Mouse (Mus musculus) kidney, adult 2 months (tissue): ENCODE data around the gene Sgta. TPM values are rescaled to one million over a fixed set of nuclear protein-coding genes. Genes with fewer than 3 reads are reported as not detected.

ENCODE experiments used
- DNase-seq: peaks from one replicate; pipeline ENCODE4 v3.0.0; 2021
- H3K27ac ChIP-seq: fragments of 200-500 bp; 2 replicates; pipeline ENCODE4 v1.5.1; 2012; ENCODE audit warnings: low read depth, low read length, control low read depth, inconsistent platforms; ENCODE audit not compliant: insufficient read depth
- H3K27me3 ChIP-seq: fragments of 200-500 bp; replicated peaks from 2 replicates; pipeline ENCODE4 v1.6.1; 2012; ENCODE audit warnings: mild to moderate bottlenecking, moderate library complexity, low read length, inconsistent platforms; ENCODE audit not compliant: control insufficient read depth, insufficient read depth
- H3K36me3 ChIP-seq: fragments of 200-500 bp; 2 replicates; pipeline ENCODE4 v1.6.1; 2012; ENCODE audit warnings: mild to moderate bottlenecking, moderate library complexity, low read length, inconsistent platforms; ENCODE audit not compliant: control insufficient read depth, insufficient read depth
- H3K4me1 ChIP-seq: fragments of 200-500 bp; 2 replicates; pipeline ENCODE4 v1.6.1; 2011; ENCODE audit warnings: low read length; ENCODE audit not compliant: control insufficient read depth, insufficient read depth
- H3K4me3 ChIP-seq: fragments of 200-500 bp; 2 replicates; pipeline ENCODE4 v1.5.1; 2011; ENCODE audit warnings: mild to moderate bottlenecking, low read depth, low read length, control low read depth; ENCODE audit not compliant: insufficient read depth
- CTCF ChIP-seq: fragments of 200-500 bp; conservative IDR thresholded peaks from 2 replicates; pipeline ENCODE4 v1.5.1; 2011; ENCODE audit warnings: low read depth, mild to moderate bottlenecking, control low read depth, low read length, moderate library complexity, mixed read lengths; ENCODE audit not compliant: insufficient read depth, insufficient read length
- POLR2A ChIP-seq: fragments of 200-500 bp; IDR thresholded peaks from one replicate; pipeline ENCODE4 v1.6.1; 2011; ENCODE audit warnings: low read depth, low read length, control low read depth
- WGBS: fragments of 180-500 bp; shearing (Covaris S2); methylation state at CpG from one replicate; pipeline ENCODE4 v1.1.7; 2018; 5-methylcytosine and 5-hydroxymethylcytosine counted together
- polyA plus RNA-seq: library from polyadenylated mRNA; depleted of rRNA; stranded (reverse); fragments of >200 nt; gene quantifications from 2 replicates; pipeline ENCODE4 v1.2.3, GENCODE M21; 2012; rRNA removed

Sgta gene
- polyA plus RNA-seq, result 183 and 212 TPM in 2 replicates

GRCm38 (mm10) chr10:81059603-81060543 lies at the start of gene Sgta:
Sgta (minus strand) TSS chr10:81060181.
- TF ChIP-seq CTCF (no peak), POLR2A (no peak)
- peak; percentile 100 for DNase-seq
- H3K36me3 ChIP-seq, result no peaks in the 10 kb centered on the region
- peak within 1 kb of the TSS; percentile 53; the same call in 1 of the 2 replicates for H3K27ac ChIP-seq
- peak within 1 kb of the TSS; percentile 72 for H3K4me3 ChIP-seq
- peaks cover 6% of the 10 kb centered on the region; the same call in 1 of the 2 replicates for H3K4me1 ChIP-seq
- H3K27me3 ChIP-seq, result no peaks in the 10 kb centered on the region
- WGBS, result under 1% methylated on average over 48 of the region's 48 CpGs

GRCm38 (mm10) chr10:81106113-81106721 lies 46.2 kb upstream of the Sgta start:
- no peaks in the 10 kb centered on the region for H3K36me3 ChIP-seq
- peak overlapping the region; percentile 90 for H3K27ac ChIP-seq
- peak; percentile 92 for DNase-seq
- peak overlapping the region; percentile 62 for H3K4me3 ChIP-seq
- TF ChIP-seq CTCF, result no peak
- TF ChIP-seq POLR2A, result no peak
- no peaks in the 10 kb centered on the region for H3K27me3 ChIP-seq
- peaks cover 13% of the 10 kb centered on the region for H3K4me1 ChIP-seq
- 1% methylated on average over 34 of the region's 35 CpGs for WGBS

DNA sequence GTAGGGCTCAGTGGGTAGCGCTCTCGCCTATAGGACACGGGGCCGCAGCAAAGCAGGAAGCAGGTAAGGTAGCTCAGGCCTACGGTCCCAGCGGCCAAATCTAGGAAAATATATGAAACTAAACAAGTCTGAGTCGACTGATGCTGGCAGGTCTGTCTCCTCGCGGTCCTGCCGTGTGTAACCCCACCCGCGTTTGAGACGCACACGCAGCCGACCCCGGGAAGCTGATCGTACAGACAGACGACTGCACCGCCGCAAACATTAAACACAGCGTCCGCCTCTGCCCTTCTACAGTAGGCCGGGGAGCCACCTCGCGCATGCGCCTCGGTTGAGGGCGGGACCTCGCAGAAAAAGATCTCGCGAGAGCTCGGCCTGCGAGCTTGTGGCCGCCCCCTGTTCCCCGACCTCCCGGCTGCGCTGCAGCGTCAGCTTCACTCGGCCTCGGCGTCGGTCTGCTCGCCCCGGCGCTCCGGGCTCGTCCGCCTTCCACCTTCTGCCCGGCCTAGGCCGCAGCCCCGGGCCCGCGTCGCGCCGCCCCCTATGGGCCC lies 45.7 kb upstream of the Sgta start, which contains the start of gene Map2k2:
TSS of gene Map2k2 (plus strand) at position 351 of the 548 bp plus-strand sequence.
- TF ChIP-seq CTCF, result no peak
- peak; percentile 94 for TF ChIP-seq POLR2A
- WGBS, result under 1% methylated on average over 56 of the region's 56 CpGs
- H3K4me3 ChIP-seq, result peak within 1 kb of the TSS; percentile 62
- H3K27ac ChIP-seq, result peak within 1 kb of the TSS; percentile 94
- H3K27me3 ChIP-seq, result no peaks in the 10 kb centered on the region
- peak; percentile 98 for DNase-seq
- peaks cover 13% of the 10 kb centered on the region for H3K4me1 ChIP-seq
- H3K36me3 ChIP-seq, result no peaks in the 10 kb centered on the region

DNA sequence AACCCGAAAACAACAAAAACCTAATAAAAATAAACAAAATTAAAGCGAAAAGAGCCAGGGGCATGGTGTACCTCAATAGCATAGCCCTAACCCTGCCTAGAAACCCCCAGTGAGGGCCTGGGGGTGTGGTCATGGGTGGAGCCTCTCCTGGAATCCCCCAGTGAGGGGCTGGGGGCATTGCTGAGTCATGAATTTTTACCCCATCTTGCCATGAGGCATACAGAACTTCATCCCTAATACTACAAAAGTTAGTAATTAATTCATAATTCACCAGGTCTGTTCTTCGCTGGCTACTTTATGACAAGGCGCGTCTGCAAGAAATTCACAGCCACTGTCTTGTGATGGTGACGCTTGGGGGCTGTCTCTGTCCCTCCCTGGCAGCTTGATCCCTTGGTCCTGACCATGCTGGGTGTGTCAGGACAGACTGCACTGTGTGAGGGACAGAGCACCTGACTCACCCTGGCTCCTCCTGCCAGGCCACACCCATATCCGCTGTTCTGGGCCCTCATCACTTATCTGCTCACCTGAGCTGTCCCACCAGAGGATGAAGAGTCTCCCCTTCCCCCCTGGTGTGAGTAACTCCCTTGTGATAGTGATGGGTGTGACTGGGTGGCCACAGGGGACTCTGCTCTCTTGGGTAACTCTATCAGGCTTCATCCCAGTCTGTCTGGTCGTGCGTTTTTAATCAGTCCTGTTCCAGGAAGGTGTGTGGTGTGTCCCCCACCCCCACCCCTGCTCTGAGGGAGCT lies 35.1 kb upstream of the Sgta start:
- Histone ChIP-seq H3K4me1 (no peaks in the 10 kb centered on the region; the same call in 1 of the 2 replicates), H3K4me3 (no peak overlapping the region), H3K27ac (no peak overlapping the region), H3K27me3 (no peaks in the 10 kb centered on the region), H3K36me3 (no peaks in the 10 kb centered on the region)
- TF ChIP-seq CTCF, result no peak
- TF ChIP-seq POLR2A, result no peak
- DNase-seq, result no peak
- WGBS, result 67% methylated on average over 9 of the region's 9 CpGs

DNA sequence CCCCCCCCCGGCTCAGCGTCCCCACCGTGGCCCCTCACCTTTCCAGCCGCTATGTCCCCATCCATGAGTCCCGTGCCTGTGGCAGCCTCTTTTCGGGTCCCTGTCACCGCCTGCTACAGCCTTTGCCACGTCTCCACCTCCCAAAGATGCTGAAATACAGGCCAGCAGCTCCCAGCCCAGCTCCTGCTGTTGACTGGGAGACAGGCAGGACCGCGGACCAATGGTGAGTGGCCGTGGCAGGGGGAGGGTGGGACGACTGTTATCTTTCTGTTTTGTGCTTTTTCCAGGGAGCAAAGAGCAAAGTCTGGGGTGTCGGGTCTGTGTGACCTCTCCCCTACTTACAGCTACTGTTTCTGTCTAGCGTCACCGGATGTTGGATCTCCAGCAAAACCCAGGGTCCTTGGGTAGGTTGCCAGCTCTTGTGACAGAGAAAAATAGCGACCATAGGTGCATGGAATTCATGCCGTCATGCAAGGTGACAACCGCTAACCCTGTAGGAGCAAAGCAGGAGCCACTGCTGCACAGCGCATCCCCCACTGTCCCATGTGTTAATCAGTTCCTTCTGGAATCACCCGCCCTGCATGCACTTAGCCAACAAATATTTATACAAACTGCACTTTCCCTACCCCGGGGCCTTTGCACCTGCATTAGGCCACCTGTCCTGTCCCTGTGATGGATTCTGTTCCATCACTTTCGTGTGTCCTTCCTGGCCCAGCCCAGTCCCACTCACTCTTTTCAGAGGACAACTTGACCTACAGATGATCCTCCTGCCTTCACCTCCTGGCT lies 32.7 kb upstream of the Sgta start:
- no peak overlapping the region for H3K27ac ChIP-seq
- H3K4me1 ChIP-seq, result no peaks in the 10 kb centered on the region; the same call in 1 of the 2 replicates
- no peak for TF ChIP-seq POLR2A
- H3K4me3 ChIP-seq, result no peak overlapping the region
- H3K27me3 ChIP-seq, result no peaks in the 10 kb centered on the region
- no peaks in the 10 kb centered on the region for H3K36me3 ChIP-seq
- peak; percentile 81 for DNase-seq
- WGBS, result 50% methylated on average over 22 of the region's 22 CpGs

DNA sequence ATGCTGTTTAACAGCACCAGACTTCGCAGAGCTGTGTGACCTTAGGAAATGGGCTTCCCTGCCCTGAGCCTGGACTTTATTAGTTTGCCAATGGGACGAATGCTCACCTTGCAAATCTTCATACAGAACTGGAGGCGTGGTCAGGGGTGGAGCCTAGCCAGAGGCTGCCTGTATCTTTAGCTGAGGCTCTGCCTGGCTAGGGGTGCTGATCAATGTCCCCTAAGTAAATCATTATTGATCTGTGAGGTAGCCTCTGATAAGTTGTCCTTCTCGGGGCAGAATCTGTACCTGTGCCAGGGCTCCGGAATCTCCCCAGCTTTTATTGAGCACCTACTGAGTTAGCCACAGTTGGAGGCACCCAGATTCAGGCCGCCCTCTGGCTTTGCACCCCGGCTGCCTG lies 30.6 kb upstream of the Sgta start:
- WGBS, result 74% methylated on average over 7 of the region's 7 CpGs
- H3K27ac ChIP-seq, result no peak overlapping the region
- H3K36me3 ChIP-seq, result no peaks in the 10 kb centered on the region
- TF ChIP-seq POLR2A (no peak), CTCF (no peak)
- no peaks in the 10 kb centered on the region; the same call in 1 of the 2 replicates for H3K4me1 ChIP-seq
- H3K27me3 ChIP-seq, result no peaks in the 10 kb centered on the region
- no peak overlapping the region for H3K4me3 ChIP-seq
- DNase-seq, result no peak
